Comparison of ENCODE assay signal across 10 mouse cellular contexts in the genomic region with DNA sequence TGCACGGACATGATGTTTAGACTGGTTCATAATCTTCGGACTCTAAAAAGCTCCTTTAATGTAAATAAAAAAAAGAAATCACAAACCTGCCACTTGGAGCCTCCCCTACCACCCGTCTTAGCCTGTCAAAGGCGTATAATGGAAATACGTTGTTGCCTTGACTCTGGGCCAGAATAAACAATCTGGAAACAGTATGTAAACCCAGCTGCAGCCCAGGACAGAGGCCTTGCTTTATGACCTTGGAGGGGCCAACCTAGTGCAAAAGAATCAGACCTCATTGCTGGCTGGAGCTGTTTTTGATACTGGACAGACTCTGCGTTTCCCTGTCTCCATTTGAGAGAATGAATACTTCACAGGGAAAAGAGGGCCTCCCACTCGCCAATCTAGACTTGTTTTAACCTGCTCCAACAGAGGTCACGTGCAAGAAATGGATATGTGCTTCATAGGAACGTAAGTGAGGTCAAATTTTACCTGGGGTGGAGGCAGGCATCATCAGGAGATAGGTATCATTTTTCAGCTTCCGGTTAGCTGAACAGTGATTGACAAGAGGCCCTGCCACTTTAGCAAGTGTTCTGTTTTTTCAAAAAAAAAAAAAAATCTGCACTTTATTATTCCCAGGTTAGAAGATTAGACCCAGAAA.
DNase-seq lines count a peak whose midpoint lies in the region; ATAC-seq and TF ChIP-seq lines count a peak whose summit lies in the region.
"Had no signal": no experiment of that assay in that cellular context is flagged by ENCODE, and none has a peak within 500 bp of the region (broad histone marks: within the 10 kb centered on the region; RNA-seq: fewer than 3 reads in every experiment).

No protein-coding gene starts in this region.

- ATAC-seq in kidney, embryonic 14.5 days (ENCODE audit: low FRiP score, low TSS enrichment) = peak; percentile 45; the same call in 1 of the 2 replicates
- peak; percentile 71 for ATAC-seq in CD4-positive, CD25-positive, alpha-beta regulatory T cell, adult 4 months
- peak; percentile 78 for ATAC-seq in liver, postnatal 0 days
- ATAC-seq: Patski had no signal

- peaks cover 24% of the 10 kb centered on the region for H3K4me1 ChIP-seq in kidney, embryonic 14.5 days (ENCODE audit: control insufficient read depth, insufficient read depth, low read length)
- peaks cover 16% of the 10 kb centered on the region for H3K4me1 ChIP-seq in liver, postnatal 0 days (ENCODE audit: insufficient read depth)

- H3K4me2 ChIP-seq in kidney, embryonic 14.5 days (replicated peaks; ENCODE audit: low read depth, low read length) = peak overlapping the region; percentile 36
- peak overlapping the region; percentile 49 for H3K4me2 ChIP-seq in liver, postnatal 0 days (ENCODE audit: low read depth, low read length)

- peak overlapping the region; percentile 38; the same call in 1 of the 2 replicates for H3K27ac ChIP-seq in kidney, embryonic 14.5 days (ENCODE audit: low read depth, low read length)
- H3K27ac ChIP-seq in liver, postnatal 0 days (ENCODE audit: low read depth) = peak overlapping the region; percentile 60

- 0 out of 2 replicates have a peak, but pooled peaks cover 3% of the 10 kb centered on the region for H3K27me3 ChIP-seq in kidney, embryonic 14.5 days (ENCODE audit: control insufficient read depth, insufficient read depth, low read length)
- no peaks in the 10 kb centered on the region for H3K27me3 ChIP-seq in liver, postnatal 0 days (ENCODE audit: insufficient read depth, low read length)
- H3K27me3 ChIP-seq: Patski had no signal

- no peaks in the 10 kb centered on the region for H3K36me3 ChIP-seq in kidney, embryonic 14.5 days (ENCODE audit: control insufficient read depth, insufficient read depth, low read length)
- no peaks in the 10 kb centered on the region for H3K36me3 ChIP-seq in liver, postnatal 0 days (replicated peaks; ENCODE audit: insufficient read depth, low read length)

- H3K4me3 ChIP-seq in kidney, embryonic 14.5 days (ENCODE audit: low read length) = no peak overlapping the region; the same call in 1 of the 2 replicates
- no peak overlapping the region for H3K4me3 ChIP-seq in liver, postnatal 0 days (ENCODE audit: low read depth, low read length)

- no peak for DNase-seq in kidney, postnatal 4 days
- peak; percentile 29 for DNase-seq in embryo, embryonic 9.5 days (ENCODE audit: extremely low spot score)
- no peak for DNase-seq in liver, postnatal 0 days
- DNase-seq in layer of hippocampus, postnatal 25 days (ENCODE audit: extremely low spot score in 1 of 2, low spot score in 1 of 2) = no peak
- DNase-seq in adipocyte (ENCODE audit: low spot score) = no peak
- no peak for DNase-seq in layer of hippocampus, adult 11-12 months (ENCODE audit: low spot score)
- DNase-seq: cerebellum, adult 2 months had no signal

- H3K9ac ChIP-seq in kidney, embryonic 14.5 days (ENCODE audit: low read depth, low read length) = no peak overlapping the region
- H3K9ac ChIP-seq in liver, postnatal 0 days (replicated peaks) = no peak overlapping the region

- TF ChIP-seq CTCF in liver, postnatal 0 days (IDR thresholded peaks at IDR 0.05; ENCODE audit: low read depth) = no peak

- no peak for TF ChIP-seq EP300 in liver, postnatal 0 days (IDR thresholded peaks at IDR 0.05; ENCODE audit: low read depth)

- H3K9me3 ChIP-seq in kidney, embryonic 14.5 days (ENCODE audit: control insufficient read depth, low read length) = no peaks in the 10 kb centered on the region
- no peaks in the 10 kb centered on the region for H3K9me3 ChIP-seq in liver, postnatal 0 days (ENCODE audit: low read length)

- 24% methylated on average over 10 of the region's 10 CpGs for WGBS in kidney, embryonic 14.5 days
- 49% methylated on average over 10 of the region's 10 CpGs for WGBS in liver, postnatal 0 days (ENCODE audit: insufficient replicate concordance)
